Mouse (Mus musculus) heart, embryonic 10.5 days (tissue): Measurements from ENCODE around the gene Rere. TPM values are rescaled to one million over a fixed set of nuclear protein-coding genes. Genes with fewer than 3 reads are reported as not detected.
A peak's percentile ranks its signal among the peaks of the same experiment; 100 is the strongest.

Source experiments
- DNase-seq: peaks from one replicate; pipeline ENCODE4 v3.0.0-alpha.2; 2017; ENCODE audit warnings: low spot score
- H3K27ac ChIP-seq: fragments of 300-500 bp; sonication (generic); 2 replicates; pipeline ENCODE4 v1.5.1; 2016; ENCODE audit warnings: mild to moderate bottlenecking
- H3K27me3 ChIP-seq: fragments of 300-500 bp; sonication (generic); 2 replicates; pipeline ENCODE4 v1.6.1; 2016; ENCODE audit warnings: mild to moderate bottlenecking; ENCODE audit not compliant: poor library complexity, insufficient read depth, severe bottlenecking
- H3K36me3 ChIP-seq: fragments of 300-500 bp; sonication (generic); 2 replicates; pipeline ENCODE4 v1.6.1; 2016; ENCODE audit warnings: mild to moderate bottlenecking, moderate library complexity
- H3K4me1 ChIP-seq: fragments of 300-500 bp; sonication (generic); 2 replicates; pipeline ENCODE4 v1.6.1; 2016; ENCODE audit warnings: mild to moderate bottlenecking
- H3K4me3 ChIP-seq: fragments of 300-500 bp; sonication (generic); 2 replicates; pipeline ENCODE4 v1.5.1; 2016; ENCODE audit warnings: mild to moderate bottlenecking, moderate library complexity
- H3K9me3 ChIP-seq: fragments of 300-500 bp; sonication (generic); 2 replicates; pipeline ENCODE4 v1.6.1; 2016; ENCODE audit warnings: mild to moderate bottlenecking, moderate library complexity
- whole genome bisulfite sequencing: fragments of 180-500 bp; shearing (Covaris S2); methylation state at CpG from one replicate; pipeline ENCODE4 v1.1.7; 2016; 5-methylcytosine and 5-hydroxymethylcytosine counted together
- polyA plus RNA-seq: library from polyadenylated mRNA; unstranded; fragments of >200 nt; fragmentation: Nextera tagmentation; extraction: Ambion mirVana; gene quantifications from 2 replicates; pipeline ENCODE4 v1.2.1, GENCODE M21; 2016

The Rere gene
- polyA plus RNA-seq, 1 experiment from 2014 or later, result 31.6 TPM

DNA sequence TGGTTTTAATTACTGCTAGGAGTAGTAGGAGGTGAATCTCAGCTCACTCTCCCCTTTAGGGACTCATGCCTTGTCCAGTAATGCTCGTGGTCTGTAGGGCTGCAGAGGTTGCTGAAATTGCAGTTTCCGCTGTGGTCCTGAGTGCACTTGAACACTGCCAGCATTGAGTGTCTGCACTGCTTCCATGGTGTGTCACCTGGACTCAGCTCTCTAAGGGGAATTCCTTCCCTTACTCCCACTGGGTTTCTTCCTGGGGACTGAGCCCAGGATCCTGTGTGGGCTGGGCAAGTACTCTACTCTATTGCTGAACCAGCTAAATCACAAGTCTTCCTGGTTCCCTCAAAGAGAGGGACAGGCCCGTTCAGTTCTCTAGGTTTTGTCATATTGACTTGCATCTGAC lies 166.1 kb downstream of the Rere start:
- Histone ChIP-seq H3K36me3 (0 out of 2 replicates have a peak, but pooled peaks cover 3% of the 10 kb centered on the region), H3K27me3 (no peaks in the 10 kb centered on the region), H3K4me3 (no peak overlapping the region), H3K27ac (0 out of 2 replicates have a peak overlapping the region, but pooled peaks have one; percentile 37), H3K4me1 (peaks cover 67% of the 10 kb centered on the region), H3K9me3 (no peaks in the 10 kb centered on the region)
- no peak for DNase-seq
- 74% methylated on average over 3 of the region's 3 CpGs for WGBS

- no peak overlapping the region for H3K4me3 ChIP-seq
- peaks cover 69% of the 10 kb centered on the region for H3K4me1 ChIP-seq
- no peaks in the 10 kb centered on the region for H3K9me3 ChIP-seq
- no peak overlapping the region for H3K27ac ChIP-seq
- H3K27me3 ChIP-seq, result no peaks in the 10 kb centered on the region
- 67% methylated on average over 1 of the region's 1 CpGs for WGBS
- DNase-seq, result no peak
- H3K36me3 ChIP-seq, result 0 out of 2 replicates have a peak, but pooled peaks cover 3% of the 10 kb centered on the region
These were observed 167.0 kb downstream of the Rere start for GRCm38 (mm10) chr4:150448433-150448832.

- Histone ChIP-seq H3K4me1 (peaks cover 67% of the 10 kb centered on the region), H3K9me3 (no peaks in the 10 kb centered on the region), H3K27me3 (no peaks in the 10 kb centered on the region), H3K4me3 (no peak overlapping the region), H3K36me3 (no peaks in the 10 kb centered on the region), H3K27ac (no peak overlapping the region)
- WGBS, result 68% methylated on average over 6 of the region's 6 CpGs
- no peak for DNase-seq
These were observed 168.7 kb downstream of the Rere start for GRCm38 (mm10) chr4:150450081-150450691.

- no peaks in the 10 kb centered on the region for H3K9me3 ChIP-seq
- DNase-seq, result no peak
- peaks cover 59% of the 10 kb centered on the region for H3K4me1 ChIP-seq
- no peak overlapping the region for H3K4me3 ChIP-seq
- no peaks in the 10 kb centered on the region for H3K36me3 ChIP-seq
- H3K27ac ChIP-seq, result no peak overlapping the region
- H3K27me3 ChIP-seq, result no peaks in the 10 kb centered on the region
- WGBS, result 79% methylated on average over 11 of the region's 11 CpGs
These were observed 170.9 kb downstream of the Rere start for GRCm38 (mm10) chr4:150452155-150452847.

- no peaks in the 10 kb centered on the region for H3K27me3 ChIP-seq
- H3K4me1 ChIP-seq, result peaks cover 64% of the 10 kb centered on the region
- 53% methylated on average over 12 of the region's 12 CpGs for WGBS
- DNase-seq, result no peak
- H3K4me3 ChIP-seq, result no peak overlapping the region
- H3K9me3 ChIP-seq, result no peaks in the 10 kb centered on the region
- peak overlapping the region; percentile 19; the same call in 1 of the 2 replicates for H3K27ac ChIP-seq
- H3K36me3 ChIP-seq, result no peaks in the 10 kb centered on the region
These were observed 173.3 kb downstream of the Rere start for GRCm38 (mm10) chr4:150454571-150455306.

GRCm38 (mm10) chr4:150455750-150456149 lies 174.3 kb downstream of the Rere start:
- H3K9me3 ChIP-seq, result no peaks in the 10 kb centered on the region
- peaks cover 63% of the 10 kb centered on the region for H3K4me1 ChIP-seq
- H3K27ac ChIP-seq, result no peak overlapping the region
- DNase-seq, result no peak
- H3K27me3 ChIP-seq, result no peaks in the 10 kb centered on the region
- H3K36me3 ChIP-seq, result no peaks in the 10 kb centered on the region
- no peak overlapping the region for H3K4me3 ChIP-seq
- WGBS, result 81% methylated on average over 1 of the region's 1 CpGs

GRCm38 (mm10) chr4:150456452-150456851 lies 175.0 kb downstream of the Rere start:
- 84% methylated on average over 7 of the region's 7 CpGs for WGBS
- H3K4me1 ChIP-seq, result peaks cover 70% of the 10 kb centered on the region
- 0 out of 2 replicates have a peak overlapping the region, but pooled peaks have one; percentile 42 for H3K27ac ChIP-seq

DNA sequence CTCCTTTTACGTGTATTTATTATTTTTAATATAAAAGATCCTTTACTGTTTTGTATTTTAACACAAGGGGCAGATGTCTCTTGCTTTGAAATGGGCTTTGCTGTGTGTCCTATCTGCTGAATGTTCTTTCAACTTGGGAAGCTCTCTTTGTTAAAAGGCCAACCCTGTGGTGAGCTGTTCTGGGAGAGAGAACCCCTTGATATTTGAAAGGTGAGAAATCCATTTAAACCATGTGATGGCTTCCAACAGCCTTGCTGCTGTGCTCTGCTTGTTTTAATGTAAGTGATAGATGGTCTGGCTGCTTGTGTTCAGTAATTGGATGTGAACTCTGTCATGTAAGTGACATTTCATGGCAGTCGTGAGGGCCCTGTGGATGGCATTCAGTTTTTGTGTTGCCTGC lies 175.4 kb downstream of the Rere start:
- no peak overlapping the region for H3K27ac ChIP-seq
- no peak overlapping the region for H3K4me3 ChIP-seq
- no peak for DNase-seq
- WGBS, result 78% methylated on average over 2 of the region's 2 CpGs
- H3K9me3 ChIP-seq, result no peaks in the 10 kb centered on the region
- no peaks in the 10 kb centered on the region for H3K36me3 ChIP-seq
- peaks cover 74% of the 10 kb centered on the region for H3K4me1 ChIP-seq
- no peaks in the 10 kb centered on the region for H3K27me3 ChIP-seq

More at GRCm38 (mm10) chr4:150456452-150456851, 175.0 kb downstream of the Rere start:
- Histone ChIP-seq H3K4me3 (no peak overlapping the region), H3K27me3 (no peaks in the 10 kb centered on the region), H3K9me3 (no peaks in the 10 kb centered on the region), H3K36me3 (no peaks in the 10 kb centered on the region)
- DNase-seq, result no peak

- Histone ChIP-seq H3K4me1 (peaks cover 74% of the 10 kb centered on the region), H3K27me3 (no peaks in the 10 kb centered on the region), H3K4me3 (no peak overlapping the region), H3K27ac (no peak overlapping the region), H3K9me3 (no peaks in the 10 kb centered on the region), H3K36me3 (no peaks in the 10 kb centered on the region)
- DNase-seq, result no peak
- 37% methylated on average over 4 of the region's 4 CpGs for WGBS
These were observed 175.9 kb downstream of the Rere start for GRCm38 (mm10) chr4:150457353-150457752.

DNA sequence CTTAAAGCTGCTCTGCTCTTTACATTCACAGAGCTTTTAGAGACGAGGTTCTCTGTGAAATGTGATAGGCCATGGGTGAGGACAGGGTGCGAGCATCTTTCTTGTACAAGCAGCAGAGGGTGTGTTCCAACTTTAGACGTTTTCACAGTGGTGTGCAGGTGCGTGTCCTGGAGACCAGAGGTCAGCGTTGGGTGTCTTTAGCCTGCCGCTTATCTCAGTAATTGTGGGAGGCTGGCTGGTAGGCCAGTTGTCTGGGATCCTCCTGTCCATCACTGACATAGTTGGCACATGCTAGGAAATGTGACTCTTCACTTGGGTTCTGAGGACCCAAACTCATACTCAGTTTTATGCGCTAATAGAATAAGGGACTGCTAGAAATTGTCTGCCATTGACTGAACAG lies 176.3 kb downstream of the Rere start:
- DNase-seq, result no peak
- H3K4me1 ChIP-seq, result peaks cover 75% of the 10 kb centered on the region
- H3K9me3 ChIP-seq, result no peaks in the 10 kb centered on the region
- H3K27ac ChIP-seq, result no peak overlapping the region
- WGBS, result 51% methylated on average over 7 of the region's 7 CpGs
- H3K4me3 ChIP-seq, result no peak overlapping the region
- no peaks in the 10 kb centered on the region for H3K36me3 ChIP-seq
- no peaks in the 10 kb centered on the region for H3K27me3 ChIP-seq

GRCm38 (mm10) chr4:150459022-150459794 lies 177.8 kb downstream of the Rere start:
- H3K4me3 ChIP-seq, result no peak overlapping the region
- H3K4me1 ChIP-seq, result peaks cover 77% of the 10 kb centered on the region
- no peaks in the 10 kb centered on the region for H3K27me3 ChIP-seq
- H3K9me3 ChIP-seq, result no peaks in the 10 kb centered on the region
- H3K27ac ChIP-seq, result no peak overlapping the region; the same call in 1 of the 2 replicates
- no peaks in the 10 kb centered on the region for H3K36me3 ChIP-seq
- no peak for DNase-seq
- WGBS, result 54% methylated on average over 6 of the region's 6 CpGs

- Histone ChIP-seq H3K9me3 (no peaks in the 10 kb centered on the region), H3K27ac (no peak overlapping the region), H3K36me3 (no peaks in the 10 kb centered on the region), H3K4me3 (no peak overlapping the region), H3K27me3 (no peaks in the 10 kb centered on the region), H3K4me1 (peaks cover 73% of the 10 kb centered on the region)
- no peak for DNase-seq
- 74% methylated on average over 5 of the region's 5 CpGs for WGBS
These were observed 179.0 kb downstream of the Rere start for GRCm38 (mm10) chr4:150460451-150460850.
